Mouse (Mus musculus) R1 (cell line): ENCODE results near the gene Rnf207.

ENCODE experiments used
- DNase-seq: peaks from one replicate; pipeline ENCODE4 v3.0.0-alpha.2; 2018; ENCODE audit warnings: low read depth, low spot score

Gene Rnf207

GRCm38 (mm10) chr4:152332952-152333351 is 14.2 kb upstream of the Rnf207 start:
- DNase-seq, result peak; percentile 94

DNA sequence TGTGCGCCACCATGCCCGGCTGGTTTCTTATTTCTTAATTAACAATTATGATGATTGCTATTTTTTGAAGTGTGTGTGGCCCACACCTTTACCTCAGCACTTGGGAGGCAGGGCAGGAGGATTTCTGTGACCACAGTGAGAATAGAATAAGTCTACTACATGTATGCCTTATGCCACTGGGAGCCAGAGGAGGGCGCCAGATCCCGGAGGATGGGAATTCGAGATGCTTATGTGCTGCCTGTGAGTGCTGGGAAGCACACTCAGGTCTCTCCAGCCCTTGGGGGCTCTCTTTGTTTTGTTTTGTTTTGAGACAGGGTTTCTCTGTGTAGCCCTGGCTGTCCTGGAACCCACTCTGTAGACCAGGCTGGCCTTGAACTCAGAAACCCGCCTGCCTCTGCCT is 9.9 kb upstream of the Rnf207 start:
- DNase-seq, result peak; percentile 86

GRCm38 (mm10) chr4:152326543-152326942 is 7.8 kb upstream of the Rnf207 start:
- DNase-seq, result no peak

- peak; percentile 99 for DNase-seq
These were observed 7.0 kb upstream of the Rnf207 start, which contains the start of gene Rpl22 for GRCm38 (mm10) chr4:152325574-152326411. Gene Rpl22, plus strand, starts transcription at chr4:152325742.

- DNase-seq, result peak; percentile 64
These were observed 6.1 kb upstream of the Rnf207 start for GRCm38 (mm10) chr4:152324641-152325562.

GRCm38 (mm10) chr4:152321464-152321863 is 2.7 kb upstream of the Rnf207 start:
- no peak for DNase-seq

DNA sequence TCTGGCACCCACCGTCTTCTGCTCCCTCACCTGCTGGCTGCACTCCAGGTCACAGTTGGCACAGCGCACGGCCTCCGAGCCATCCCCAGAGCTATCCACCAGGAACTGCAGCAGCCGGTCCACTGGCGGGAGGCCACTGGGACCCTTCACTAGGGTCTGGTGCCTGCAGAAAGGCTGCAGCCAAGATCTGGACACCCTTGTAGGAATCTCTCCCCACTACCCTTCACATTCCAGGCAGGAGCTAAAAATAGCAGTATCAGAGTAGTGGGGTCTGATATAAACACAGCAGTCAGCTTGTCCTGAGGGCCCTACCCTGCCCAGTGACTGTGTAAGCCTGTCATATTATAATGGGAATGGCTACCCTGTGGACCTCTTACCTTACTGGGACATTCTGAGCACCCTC is 1.2 kb downstream of the Rnf207 start:
- DNase-seq, result no peak

GRCm38 (mm10) chr4:152315498-152316213 is 3.1 kb downstream of the Rnf207 start:
- DNase-seq, result peak; percentile 59

DNA sequence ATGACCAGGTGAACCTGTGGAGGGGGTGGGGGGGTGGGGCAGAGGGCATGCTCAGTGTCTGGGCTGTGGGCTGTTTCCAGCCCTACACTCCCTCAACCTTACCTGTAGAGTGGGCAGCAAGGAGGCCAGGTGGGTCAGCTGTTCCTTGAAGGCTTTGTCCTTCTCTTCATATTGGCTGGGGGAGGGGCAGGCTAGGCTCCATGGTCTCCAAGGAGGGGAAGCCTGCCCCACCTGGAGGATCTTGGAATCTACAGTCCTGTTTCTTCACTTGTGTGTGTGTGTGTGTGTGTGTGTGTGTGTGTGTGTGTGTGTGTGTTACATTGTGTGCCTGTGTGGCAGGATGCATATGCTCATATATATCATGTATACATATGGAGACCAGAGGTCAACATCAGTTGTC is 4.9 kb downstream of the Rnf207 start:
- peak; percentile 79 for DNase-seq

GRCm38 (mm10) chr4:152313211-152313632 is 5.6 kb downstream of the Rnf207 start:
- peak; percentile 54 for DNase-seq

DNA sequence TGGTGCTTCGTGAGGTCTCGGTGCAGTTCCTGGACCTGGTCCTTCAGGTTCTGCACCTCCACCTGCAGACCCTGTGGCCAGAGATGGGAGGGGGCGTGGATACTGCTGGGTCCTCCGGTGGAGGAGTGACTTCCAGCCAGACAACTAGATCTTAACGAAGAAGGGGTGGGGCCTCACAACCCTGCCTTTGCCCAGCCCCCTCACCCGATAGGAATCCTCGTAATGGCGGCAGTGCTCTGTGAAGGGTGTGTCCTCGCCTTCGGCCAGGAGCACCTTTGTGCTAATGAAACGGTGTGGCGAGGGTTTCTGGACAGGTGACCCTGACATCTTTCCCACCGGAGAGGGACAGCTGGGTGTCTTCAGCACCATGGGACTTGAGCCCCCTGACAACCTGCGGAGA is 6.6 kb downstream of the Rnf207 start:
- peak; percentile 86 for DNase-seq

DNA sequence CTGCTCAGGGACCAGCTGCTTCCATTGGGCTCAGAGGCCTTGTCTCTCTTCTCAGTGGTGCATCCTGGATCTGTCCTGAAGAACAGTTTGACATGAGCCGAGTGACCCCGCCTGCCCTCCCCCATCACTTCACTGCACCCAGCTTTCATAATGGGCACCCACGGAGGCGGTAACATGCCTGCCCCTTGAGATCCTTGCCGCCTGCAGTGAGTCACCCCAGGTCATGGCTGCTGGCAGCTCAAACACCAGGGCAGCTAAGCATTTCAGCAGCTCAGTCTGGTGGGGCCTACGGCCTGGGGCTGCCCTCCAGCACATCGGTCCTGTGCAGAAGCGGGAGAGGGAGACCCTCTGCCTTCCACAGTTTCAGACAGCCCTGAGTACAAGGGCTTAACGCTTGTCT is 11.3 kb downstream of the Rnf207 start:
- no peak for DNase-seq

GRCm38 (mm10) chr4:152305991-152306390 is 12.8 kb downstream of the Rnf207 start:
- DNase-seq, result no peak

GRCm38 (mm10) chr4:152304685-152305084 is 14.1 kb downstream of the Rnf207 start:
- DNase-seq, result no peak

- DNase-seq, result no peak
These were observed 15.6 kb downstream of the Rnf207 start for GRCm38 (mm10) chr4:152303172-152303571.

DNA sequence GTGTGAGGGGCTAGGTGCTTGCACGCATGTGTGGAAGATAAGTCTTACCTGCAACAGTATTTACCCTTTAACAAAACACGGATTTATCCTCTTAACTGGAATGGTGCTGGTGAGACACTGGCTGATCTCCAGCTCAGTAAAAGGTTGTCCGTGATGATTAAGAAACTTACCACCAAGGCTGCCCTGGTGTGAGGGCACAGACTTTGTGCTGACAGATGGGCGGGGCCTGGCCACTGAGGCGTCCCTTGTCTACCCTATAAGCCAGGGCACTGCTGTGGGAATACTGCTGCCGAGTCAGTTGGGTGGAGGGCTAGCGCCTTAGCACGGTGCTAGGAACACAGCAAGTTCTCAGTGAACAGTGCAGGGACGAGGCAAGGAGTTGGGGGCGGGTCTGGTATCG is 16.8 kb downstream of the Rnf207 start:
- DNase-seq, result no peak

- no peak for DNase-seq
These were observed 18.4 kb downstream of the Rnf207 start for GRCm38 (mm10) chr4:152300375-152300774.

- no peak for DNase-seq
These were observed 20.0 kb downstream of the Rnf207 start for GRCm38 (mm10) chr4:152298836-152299235.

GRCm38 (mm10) chr4:152296874-152297861 is 21.6 kb downstream of the Rnf207 start, which contains the start of gene Icmt:
Gene Icmt, plus strand, starts transcription at chr4:152297227.
- peak; percentile 98 for DNase-seq

- DNase-seq, result no peak
These were observed 22.4 kb downstream of the Rnf207 start for GRCm38 (mm10) chr4:152296371-152296770.
